Mouse (Mus musculus) cortical plate, adult 2 months (tissue): ENCODE measurements around the gene Pid1. TPM values are rescaled to one million over a fixed set of nuclear protein-coding genes. Genes with fewer than 3 reads are reported as not detected.

Experiments used
- H3K27ac ChIP-seq: fragments of 200-500 bp; 2 replicates; pipeline ENCODE4 v1.5.1; 2012; ENCODE audit warnings: low read length, control low read depth, inconsistent platforms; ENCODE audit not compliant: insufficient read depth
- H3K4me1 ChIP-seq: fragments of 200-500 bp; 2 replicates; pipeline ENCODE4 v1.6.1; 2011; ENCODE audit warnings: low read length; ENCODE audit not compliant: control insufficient read depth, insufficient read depth
- H3K4me3 ChIP-seq: fragments of 200-500 bp; 2 replicates; pipeline ENCODE4 v1.5.1; 2011; ENCODE audit warnings: mild to moderate bottlenecking, low read length, control low read depth; ENCODE audit not compliant: insufficient read depth
- CTCF ChIP-seq: fragments of 200-500 bp; IDR thresholded peaks from 2 replicates; pipeline ENCODE4 v1.5.1; 2011; ENCODE audit warnings: mild to moderate bottlenecking, control low read depth, low read length; ENCODE audit not compliant: insufficient read depth; ENCODE audit errors: extremely low read depth
- POLR2A ChIP-seq: fragments of 200-500 bp; IDR thresholded peaks from 2 replicates; pipeline ENCODE4 v1.6.1; 2011; ENCODE audit warnings: mild to moderate bottlenecking, low read length, control low read depth; ENCODE audit not compliant: insufficient read depth; ENCODE audit errors: extremely low read depth
- polyA plus RNA-seq: library from polyadenylated mRNA; depleted of rRNA; stranded (reverse); fragments of >200 nt; gene quantifications from 2 replicates; pipeline ENCODE4 v1.2.3, GENCODE M21; 2012

The Pid1 gene
- polyA plus RNA-seq, 1 experiment: 22.3 TPM

DNA sequence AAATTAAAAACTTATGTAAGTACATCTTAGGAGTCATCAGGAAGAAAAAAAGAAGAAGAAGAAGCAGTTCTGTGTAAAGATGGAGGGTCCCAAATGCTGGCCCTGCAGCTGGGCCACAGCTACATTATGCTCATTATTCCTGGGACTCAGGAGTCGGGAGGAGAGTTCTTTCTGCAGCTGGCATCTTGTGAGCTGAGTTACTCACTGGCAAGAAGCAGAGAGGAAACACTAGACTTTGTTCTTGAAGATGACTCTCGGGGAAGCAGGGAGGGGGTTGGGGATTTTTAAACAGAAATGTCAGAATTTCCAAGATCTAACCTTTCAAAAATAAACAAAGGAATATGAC, 208.4 kb downstream of the Pid1 start:
- no peak overlapping the region for H3K27ac ChIP-seq
- H3K4me3 ChIP-seq: no peak overlapping the region
- no peaks in the 10 kb centered on the region for H3K4me1 ChIP-seq
- no peak for TF ChIP-seq CTCF
- no peak for TF ChIP-seq POLR2A

DNA sequence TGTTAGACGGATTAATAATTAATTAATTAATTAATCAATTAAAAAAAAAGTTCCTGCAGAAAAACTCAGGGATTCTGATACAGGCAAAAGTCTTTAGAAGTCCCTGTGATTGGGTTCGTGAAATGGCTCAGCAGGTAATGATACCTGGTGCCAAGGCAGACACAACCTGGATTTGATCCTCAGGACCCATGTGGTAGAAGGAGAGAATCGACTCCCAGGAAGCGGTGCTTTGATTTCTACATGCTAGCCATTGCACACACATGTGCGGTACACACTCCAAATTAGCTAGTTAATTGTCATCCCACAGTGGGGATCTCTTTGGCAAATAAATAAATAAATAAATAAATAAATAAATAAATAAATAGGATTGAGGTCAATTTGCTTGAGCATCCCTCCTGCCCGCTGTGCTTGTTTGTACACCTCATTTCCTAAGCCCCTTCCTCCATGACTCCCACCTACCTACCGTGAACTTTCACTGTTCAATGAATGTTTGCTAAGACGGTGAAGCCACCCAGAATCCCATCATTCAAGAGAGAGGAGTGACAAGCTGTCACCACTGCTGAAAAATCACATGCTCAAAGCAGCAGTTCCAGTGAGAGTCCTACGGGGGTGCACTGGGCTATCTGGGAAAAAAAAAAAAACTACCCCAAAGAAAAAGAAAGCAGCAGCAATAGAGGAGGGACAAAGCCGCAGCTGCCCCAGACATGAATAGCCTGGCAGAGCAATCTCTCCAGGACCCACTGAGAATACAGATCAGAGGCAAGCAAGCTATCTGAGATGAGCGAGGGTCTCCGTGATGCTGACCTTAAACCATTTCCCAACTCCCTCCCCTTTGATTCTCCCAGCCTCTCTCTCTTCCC, 209.0 kb downstream of the Pid1 start:
- no peak overlapping the region for H3K27ac ChIP-seq
- TF ChIP-seq CTCF: no peak
- no peak for TF ChIP-seq POLR2A
- no peak overlapping the region for H3K4me3 ChIP-seq
- no peaks in the 10 kb centered on the region for H3K4me1 ChIP-seq

DNA sequence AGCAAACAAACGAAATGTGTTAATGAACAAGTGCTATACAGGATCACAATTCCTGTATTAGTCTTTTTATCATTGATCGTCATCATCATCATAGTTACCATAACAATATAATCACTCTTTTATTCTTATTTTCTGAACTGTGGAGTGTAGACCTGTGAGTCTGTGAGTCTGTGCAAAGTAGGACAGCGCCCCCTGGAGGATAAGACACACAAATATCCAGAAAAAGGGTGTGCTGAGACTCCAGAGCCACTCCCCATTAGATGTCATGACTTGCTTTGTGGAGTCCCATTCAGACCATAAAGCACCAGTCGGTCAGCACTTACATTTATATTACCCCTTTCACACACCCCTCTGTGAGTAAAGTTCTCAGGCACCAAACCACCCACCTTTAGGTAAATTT, 210.0 kb downstream of the Pid1 start:
- no peak overlapping the region for H3K27ac ChIP-seq
- H3K4me3 ChIP-seq: no peak overlapping the region
- H3K4me1 ChIP-seq: no peaks in the 10 kb centered on the region
- TF ChIP-seq CTCF: peak; percentile 38; the same call in 1 of the 2 replicates
- no peak for TF ChIP-seq POLR2A

DNA sequence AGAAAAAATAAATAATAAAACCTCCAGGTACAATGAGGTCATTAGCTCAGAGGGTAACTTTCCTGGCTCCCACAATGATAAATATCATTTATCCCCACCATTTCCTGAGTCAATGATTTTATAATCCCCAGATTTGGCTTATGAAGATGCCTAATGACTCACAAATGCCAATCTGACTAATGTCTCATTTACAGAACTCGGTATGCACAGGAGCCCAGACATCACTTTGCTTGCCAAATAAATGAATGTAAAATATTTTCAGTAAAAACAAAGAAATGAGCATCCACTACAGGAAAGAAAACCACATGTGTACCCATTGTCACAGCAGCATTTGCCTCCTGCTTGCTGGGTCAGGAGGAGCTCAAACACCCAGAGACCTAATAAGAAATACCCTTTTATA, 222.4 kb downstream of the Pid1 start:
- no peak overlapping the region for H3K4me3 ChIP-seq
- H3K4me1 ChIP-seq: no peaks in the 10 kb centered on the region
- no peak for TF ChIP-seq CTCF
- TF ChIP-seq POLR2A: no peak
- no peak overlapping the region for H3K27ac ChIP-seq

DNA sequence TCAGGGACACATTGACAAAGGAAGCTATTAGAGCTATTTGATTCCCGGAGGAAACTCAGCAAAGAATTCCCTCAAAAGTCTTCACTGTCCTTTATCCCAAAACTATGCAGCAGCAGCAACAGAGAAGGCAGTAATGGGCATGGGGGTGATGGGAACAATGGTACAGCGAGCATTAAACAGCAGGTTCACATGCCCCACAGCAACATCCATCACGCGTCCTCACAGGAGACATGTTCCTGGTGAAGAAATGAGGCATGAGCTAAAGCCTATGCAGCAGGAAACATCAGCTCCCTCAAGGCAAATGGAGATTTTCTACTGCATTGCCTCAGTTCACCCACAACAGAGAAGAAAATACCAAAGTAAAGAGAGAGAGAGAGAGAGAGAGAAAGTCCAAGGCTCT, 231.5 kb downstream of the Pid1 start:
- no peak for TF ChIP-seq CTCF
- Histone ChIP-seq H3K4me1 (no peaks in the 10 kb centered on the region), H3K27ac (no peak overlapping the region), H3K4me3 (no peak overlapping the region)

DNA sequence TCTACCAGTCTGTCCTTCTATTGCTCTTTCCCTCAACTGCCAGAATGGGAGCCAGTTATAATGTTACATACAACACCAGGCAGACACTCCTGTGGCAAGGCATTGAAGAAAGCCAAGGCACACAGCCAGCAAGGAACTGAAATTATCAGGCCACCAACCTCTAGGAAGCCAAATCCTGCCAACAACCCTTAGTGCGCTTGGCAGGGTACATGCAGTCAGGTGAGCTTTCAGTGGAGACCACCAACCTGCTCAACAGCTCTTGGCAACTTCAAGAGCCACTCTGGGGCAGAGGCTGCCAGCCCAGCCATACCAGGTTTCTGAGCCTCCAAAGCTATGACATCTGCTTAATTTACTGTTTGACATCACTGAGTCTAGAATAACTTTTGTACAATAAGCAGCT, 232.2 kb downstream of the Pid1 start:
- TF ChIP-seq CTCF (no peak), POLR2A (no peak)
- no peak overlapping the region for H3K4me3 ChIP-seq
- H3K27ac ChIP-seq: no peak overlapping the region
- no peaks in the 10 kb centered on the region for H3K4me1 ChIP-seq

DNA sequence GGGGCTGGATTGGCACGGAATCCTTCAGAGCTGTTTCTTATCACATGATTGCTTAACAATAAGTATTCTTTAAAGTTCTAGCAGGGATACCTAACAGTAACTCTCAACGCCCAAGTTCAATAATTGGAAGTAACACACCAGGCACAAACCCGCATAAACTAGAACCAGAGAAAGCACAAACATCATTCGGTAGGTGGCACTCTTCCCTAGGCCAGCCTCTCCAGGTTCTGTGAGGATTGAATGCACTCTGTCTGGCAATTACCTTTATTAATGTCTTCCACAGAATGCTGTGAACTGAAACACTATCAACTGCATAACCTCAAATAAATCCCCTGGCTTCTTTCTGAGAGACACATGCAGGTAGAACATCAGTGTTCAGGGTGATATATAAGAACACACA, 235.5 kb downstream of the Pid1 start:
- Histone ChIP-seq H3K27ac (no peak overlapping the region), H3K4me3 (no peak overlapping the region), H3K4me1 (no peaks in the 10 kb centered on the region)
- TF ChIP-seq POLR2A: no peak
- peak; percentile 72 for TF ChIP-seq CTCF

DNA sequence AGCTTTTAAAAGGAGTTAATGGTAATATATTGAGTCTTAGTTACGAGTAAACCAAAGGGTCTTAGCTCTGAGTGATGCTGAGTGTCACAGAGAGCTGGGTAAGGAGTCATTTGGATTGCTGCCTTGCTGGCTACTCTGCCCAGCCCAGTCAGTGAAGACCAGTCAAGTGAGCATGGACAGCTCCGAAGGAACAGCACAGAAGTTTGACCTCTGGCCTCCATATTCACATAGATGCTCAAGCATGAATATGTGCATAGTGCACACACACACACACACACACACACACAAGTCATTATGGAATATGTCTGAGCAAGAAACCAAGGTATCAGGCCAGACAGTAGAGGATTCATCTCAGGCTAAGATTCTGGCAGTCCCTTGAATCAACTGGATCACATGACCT, 244.7 kb downstream of the Pid1 start:
- TF ChIP-seq CTCF (no peak), POLR2A (no peak)
- no peak overlapping the region for H3K27ac ChIP-seq
- H3K4me1 ChIP-seq: no peaks in the 10 kb centered on the region
- H3K4me3 ChIP-seq: no peak overlapping the region

DNA sequence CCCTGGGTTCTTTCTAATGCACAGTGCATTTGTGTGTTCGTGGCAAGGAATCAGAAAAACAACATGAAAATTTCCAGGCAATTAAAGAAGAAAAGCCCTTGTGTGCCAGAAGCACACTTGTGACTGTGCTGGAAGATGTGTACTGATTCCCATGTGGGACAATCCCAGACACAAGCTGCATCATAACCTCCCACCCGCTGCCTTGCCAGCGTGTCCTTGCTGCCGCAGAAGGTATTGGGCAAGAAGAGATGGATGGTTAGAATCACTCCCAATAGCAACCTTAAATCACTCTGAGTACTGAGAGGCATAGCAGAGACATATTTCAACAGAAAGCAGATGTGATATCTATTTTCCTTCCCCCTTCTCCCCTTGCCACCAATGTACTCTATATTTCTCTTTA, 257.2 kb downstream of the Pid1 start:
- TF ChIP-seq POLR2A: no peak
- no peak for TF ChIP-seq CTCF
- Histone ChIP-seq H3K4me3 (no peak overlapping the region), H3K27ac (no peak overlapping the region), H3K4me1 (no peaks in the 10 kb centered on the region; the same call in 1 of the 2 replicates)

DNA sequence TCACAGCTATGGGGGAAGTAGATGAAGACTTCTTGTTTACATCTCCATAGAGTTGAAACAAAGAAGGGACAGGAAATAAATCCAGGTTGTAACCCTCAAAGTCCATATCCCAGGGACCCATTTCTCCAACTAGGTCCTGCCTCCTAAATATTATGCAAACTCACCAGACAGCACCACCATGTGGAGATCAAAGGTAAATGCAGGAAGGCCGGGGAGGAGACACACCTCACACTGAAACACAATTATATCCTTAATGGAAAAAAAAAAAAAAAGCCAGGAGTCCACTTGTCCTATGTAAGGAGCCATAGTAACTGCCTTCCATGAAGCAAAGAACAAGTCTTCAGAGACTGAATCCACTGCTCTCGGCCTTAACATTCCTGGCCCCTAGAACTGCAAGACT, 261.9 kb downstream of the Pid1 start:
- no peak overlapping the region for H3K4me3 ChIP-seq
- no peak overlapping the region for H3K27ac ChIP-seq
- no peaks in the 10 kb centered on the region; the same call in 1 of the 2 replicates for H3K4me1 ChIP-seq
- TF ChIP-seq CTCF: peak; percentile 25; the same call in 1 of the 2 replicates
- no peak for TF ChIP-seq POLR2A

DNA sequence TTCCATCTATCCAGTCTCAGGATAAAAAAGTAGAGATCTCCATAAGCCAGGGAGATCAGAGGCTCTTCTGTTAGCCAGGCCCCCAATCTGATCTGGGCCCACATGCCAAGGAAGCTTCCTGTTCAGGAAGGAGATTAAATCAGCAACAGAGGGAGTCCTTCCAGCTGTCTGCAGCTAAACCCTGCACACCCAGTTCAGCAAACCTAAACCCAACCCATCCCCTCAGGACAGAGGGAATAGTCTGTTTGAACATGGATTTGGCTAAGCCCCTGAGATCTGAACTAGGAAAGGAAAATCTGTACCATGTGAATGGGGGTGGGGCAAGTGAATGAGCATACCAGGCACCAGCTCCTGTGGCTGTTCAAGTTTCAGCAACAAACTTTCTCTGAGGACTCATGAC, 266.6 kb downstream of the Pid1 start:
- Histone ChIP-seq H3K4me1 (no peaks in the 10 kb centered on the region), H3K27ac (no peak overlapping the region), H3K4me3 (no peak overlapping the region)
- TF ChIP-seq CTCF (no peak), POLR2A (no peak)
